Mouse (Mus musculus) thymus, adult 2 months (tissue): ENCODE data around the gene Cbs. TPM values are rescaled to one million over a fixed set of nuclear protein-coding genes. Genes with fewer than 3 reads are reported as not detected.
A peak's percentile ranks its signal among the peaks of the same experiment; 100 is the strongest.

Experiments used
- DNase-seq: peaks from one replicate; pipeline ENCODE4 v3.0.0; 2021
- H3K27ac ChIP-seq: fragments of 200-500 bp; 2 replicates; pipeline ENCODE4 v1.5.1; 2012; ENCODE audit warnings: low read length, control low read depth; ENCODE audit not compliant: control insufficient read depth, insufficient read depth
- H3K27me3 ChIP-seq: fragments of 200-500 bp; 2 replicates; pipeline ENCODE4 v1.6.1; 2012; ENCODE audit warnings: mild to moderate bottlenecking, low read length, moderate library complexity, mixed read lengths; ENCODE audit not compliant: control insufficient read depth, insufficient read depth
- H3K36me3 ChIP-seq: fragments of 200-500 bp; 2 replicates; pipeline ENCODE4 v1.6.1; 2012; ENCODE audit warnings: mild to moderate bottlenecking, low read length, moderate library complexity; ENCODE audit not compliant: control insufficient read depth, insufficient read depth
- H3K4me1 ChIP-seq: fragments of 200-500 bp; replicated peaks from 2 replicates; pipeline ENCODE4 v1.6.1; 2012; ENCODE audit warnings: low read length; ENCODE audit not compliant: control insufficient read depth, insufficient read depth
- H3K4me3 ChIP-seq: fragments of 200-500 bp; 2 replicates; pipeline ENCODE4 v1.5.1; 2012; ENCODE audit warnings: mild to moderate bottlenecking, low read length, control low read depth, moderate library complexity; ENCODE audit not compliant: control insufficient read depth, insufficient read depth
- CTCF ChIP-seq: fragments of 200-500 bp; IDR thresholded peaks from 2 replicates; pipeline ENCODE4 v1.5.1; 2012; ENCODE audit warnings: mild to moderate bottlenecking, control low read depth, low read length, moderate library complexity, borderline replicate concordance; ENCODE audit not compliant: control insufficient read depth, poor library complexity, insufficient read depth; ENCODE audit errors: extremely low read depth
- POLR2A ChIP-seq: fragments of 200-500 bp; IDR thresholded peaks from 2 replicates; pipeline ENCODE4 v1.6.1; 2012; ENCODE audit warnings: mild to moderate bottlenecking, low read length, control low read depth, moderate library complexity; ENCODE audit not compliant: control insufficient read depth, poor library complexity, insufficient read depth; ENCODE audit errors: extremely low read depth
- WGBS: fragments of 180-500 bp; shearing (Covaris S2); methylation state at CpG from one replicate; pipeline ENCODE4 v1.1.7; 2018; 5-methylcytosine and 5-hydroxymethylcytosine counted together
- polyA plus RNA-seq: library from polyadenylated mRNA; depleted of rRNA; stranded (reverse); fragments of >200 nt; gene quantifications from 2 replicates; pipeline ENCODE4 v1.2.3, GENCODE M21; 2012; rRNA removed

Gene Cbs
- polyA plus RNA-seq, 1 experiment, result 1.6 TPM

DNA sequence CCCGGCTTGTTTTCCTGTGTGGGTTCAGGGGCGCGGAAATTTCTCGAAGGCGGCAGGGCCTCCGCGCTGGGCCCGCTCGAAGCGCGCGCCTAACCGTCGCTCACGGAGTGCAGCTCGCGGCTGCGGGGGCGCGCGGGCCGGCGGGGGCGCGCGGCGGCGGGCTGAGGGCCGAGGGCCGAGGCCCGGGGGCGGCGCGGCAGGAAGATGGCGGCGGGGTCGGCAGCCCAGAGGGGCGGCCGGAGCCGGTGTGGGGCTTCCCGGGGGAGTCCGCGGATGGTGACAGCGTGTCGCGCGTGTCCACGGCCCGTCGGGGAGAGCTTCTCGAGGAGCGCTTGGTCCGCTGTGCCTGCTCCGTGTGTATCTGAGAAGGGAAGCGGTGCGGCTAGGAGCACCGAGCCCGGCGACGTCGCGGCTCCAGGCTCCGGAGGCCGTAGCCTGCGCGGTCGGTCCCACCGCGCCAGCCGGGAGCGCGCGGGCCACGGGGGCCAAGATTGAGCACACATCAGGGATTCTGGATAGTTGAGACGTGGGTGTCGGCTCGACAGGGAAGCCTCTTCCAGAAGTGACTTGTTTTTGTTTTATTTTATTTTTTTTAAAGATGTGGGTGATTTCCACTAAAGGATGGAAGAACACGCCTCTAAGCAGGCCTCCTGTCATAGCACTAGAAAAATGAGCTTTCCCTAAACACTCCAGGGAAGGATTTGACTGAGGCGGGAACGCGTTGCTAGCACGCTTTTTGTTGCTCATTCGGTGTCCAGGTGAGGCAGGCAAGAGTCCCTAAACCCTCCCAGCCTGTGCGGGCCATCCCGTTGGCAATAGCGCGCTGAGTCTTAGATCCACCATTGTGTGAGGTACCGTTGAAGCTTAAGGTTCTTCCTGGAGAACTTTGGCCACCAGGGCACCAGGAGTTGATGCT lies 71.6 kb downstream of the Cbs start:
- Histone ChIP-seq H3K27me3 (no peaks in the 10 kb centered on the region), H3K4me1 (peaks cover 13% of the 10 kb centered on the region), H3K27ac (peak overlapping the region; percentile 73), H3K36me3 (no peaks in the 10 kb centered on the region), H3K4me3 (peak overlapping the region; percentile 81)
- DNase-seq, result peak; percentile 81
- under 1% methylated on average over 88 of the region's 88 CpGs for WGBS
- TF ChIP-seq CTCF, result 0 out of 2 replicates have a peak, but pooled peaks have one; percentile 25
- TF ChIP-seq POLR2A, result peak; percentile 74

DNA sequence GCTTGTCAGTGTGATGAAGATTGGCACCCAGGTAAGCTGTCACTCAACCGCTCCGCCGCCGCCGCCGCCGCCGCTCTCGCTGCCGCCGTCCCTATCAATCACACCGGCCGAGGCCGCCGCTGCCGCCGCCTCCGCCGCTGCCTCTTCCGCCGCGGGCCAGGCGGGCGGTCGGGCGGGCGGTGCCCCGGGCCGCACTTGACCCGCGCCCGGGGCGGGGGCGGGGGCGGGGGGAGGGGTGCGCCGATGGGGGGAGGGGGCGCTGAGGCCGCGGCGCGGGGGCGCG lies 72.2 kb downstream of the Cbs start:
- Histone ChIP-seq H3K27me3 (no peaks in the 10 kb centered on the region), H3K27ac (peak overlapping the region; percentile 73; the same call in 1 of the 2 replicates), H3K36me3 (no peaks in the 10 kb centered on the region), H3K4me1 (peaks cover 13% of the 10 kb centered on the region), H3K4me3 (peak overlapping the region; percentile 81)
- TF ChIP-seq POLR2A (no peak), CTCF (no peak)
- no peak for DNase-seq
- 2% methylated on average over 43 of the region's 44 CpGs for WGBS

DNA sequence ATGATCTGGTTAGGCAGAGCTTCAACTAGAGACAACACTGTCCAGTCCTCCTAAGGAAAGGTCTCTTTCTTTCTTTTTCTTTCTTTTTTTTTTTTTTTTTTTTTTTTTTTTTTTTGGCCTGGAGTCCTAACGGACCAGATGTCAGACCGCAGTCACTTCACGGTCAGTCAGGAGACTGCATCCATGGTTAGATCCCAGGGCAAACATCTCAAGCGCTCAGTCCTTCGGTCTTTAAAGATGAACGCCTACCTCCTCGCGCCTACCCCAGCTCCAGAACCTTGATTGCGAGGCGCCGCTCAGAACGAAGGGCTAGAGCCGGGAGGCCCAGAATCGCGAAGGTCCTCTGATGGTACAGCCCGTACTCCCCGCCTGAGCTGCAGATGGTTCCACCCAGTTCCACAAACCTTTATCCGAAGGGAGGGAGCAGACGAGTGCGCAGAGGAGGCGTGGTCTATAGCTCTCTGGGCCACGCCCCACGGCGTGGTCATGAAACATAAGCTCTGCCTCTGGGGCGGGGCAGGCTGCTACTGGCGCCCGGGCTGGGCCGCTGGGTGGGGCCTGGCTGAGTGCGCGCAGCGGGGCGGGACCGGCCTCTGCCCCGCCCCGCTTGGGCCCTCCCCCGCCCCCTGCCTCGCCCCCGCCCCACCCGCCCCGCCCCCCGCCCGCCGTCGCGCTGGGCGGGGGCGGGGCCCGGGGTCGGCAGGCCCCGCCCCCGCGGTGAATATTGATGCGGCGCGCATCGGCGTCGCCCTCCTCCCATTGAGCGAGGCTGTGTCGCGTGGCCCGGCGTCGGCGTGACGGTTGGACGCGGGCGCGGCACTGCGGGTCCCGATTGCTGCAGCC lies 72.8 kb downstream of the Cbs start, which contains the start of gene Pknox1:
Gene Pknox1 (plus strand): TSS at position 720 of the 843 bp plus-strand sequence.
- under 1% methylated on average over 50 of the region's 72 CpGs for WGBS
- H3K36me3 ChIP-seq, result no peaks in the 10 kb centered on the region
- peaks cover 13% of the 10 kb centered on the region for H3K4me1 ChIP-seq
- TF ChIP-seq CTCF (peak; percentile 60; the same call in 1 of the 2 replicates), POLR2A (peak; percentile 46)
- H3K27me3 ChIP-seq, result no peaks in the 10 kb centered on the region
- H3K4me3 ChIP-seq, result peak within 1 kb of the TSS; percentile 81
- peak within 1 kb of the TSS; percentile 73 for H3K27ac ChIP-seq
- peak; percentile 99 for DNase-seq

DNA sequence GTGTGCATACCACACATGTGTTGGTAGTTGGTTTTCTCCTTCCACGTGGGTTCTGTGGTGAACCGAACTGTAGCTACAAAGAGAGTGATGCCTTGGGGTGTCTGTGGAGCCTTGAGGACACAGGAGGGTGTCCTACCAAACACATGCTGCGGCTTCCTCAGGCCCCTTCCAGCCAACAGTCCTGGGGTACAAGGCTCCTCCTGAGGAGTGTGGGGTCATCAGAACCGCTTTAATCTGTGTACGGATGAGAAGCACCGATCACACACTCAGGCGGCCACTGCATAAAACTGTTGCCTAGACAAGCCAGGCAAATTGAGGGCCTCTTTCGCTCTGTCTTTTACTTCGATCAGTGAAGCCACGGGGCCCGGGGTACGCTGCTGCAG lies 73.4 kb downstream of the Cbs start:
- Histone ChIP-seq H3K27me3 (no peaks in the 10 kb centered on the region), H3K4me3 (peak overlapping the region; percentile 55), H3K4me1 (peaks cover 13% of the 10 kb centered on the region), H3K27ac (peak overlapping the region; percentile 55), H3K36me3 (no peaks in the 10 kb centered on the region)
- DNase-seq, result peak; percentile 45
- no peak for TF ChIP-seq CTCF
- 1% methylated on average over 12 of the region's 12 CpGs for WGBS

DNA sequence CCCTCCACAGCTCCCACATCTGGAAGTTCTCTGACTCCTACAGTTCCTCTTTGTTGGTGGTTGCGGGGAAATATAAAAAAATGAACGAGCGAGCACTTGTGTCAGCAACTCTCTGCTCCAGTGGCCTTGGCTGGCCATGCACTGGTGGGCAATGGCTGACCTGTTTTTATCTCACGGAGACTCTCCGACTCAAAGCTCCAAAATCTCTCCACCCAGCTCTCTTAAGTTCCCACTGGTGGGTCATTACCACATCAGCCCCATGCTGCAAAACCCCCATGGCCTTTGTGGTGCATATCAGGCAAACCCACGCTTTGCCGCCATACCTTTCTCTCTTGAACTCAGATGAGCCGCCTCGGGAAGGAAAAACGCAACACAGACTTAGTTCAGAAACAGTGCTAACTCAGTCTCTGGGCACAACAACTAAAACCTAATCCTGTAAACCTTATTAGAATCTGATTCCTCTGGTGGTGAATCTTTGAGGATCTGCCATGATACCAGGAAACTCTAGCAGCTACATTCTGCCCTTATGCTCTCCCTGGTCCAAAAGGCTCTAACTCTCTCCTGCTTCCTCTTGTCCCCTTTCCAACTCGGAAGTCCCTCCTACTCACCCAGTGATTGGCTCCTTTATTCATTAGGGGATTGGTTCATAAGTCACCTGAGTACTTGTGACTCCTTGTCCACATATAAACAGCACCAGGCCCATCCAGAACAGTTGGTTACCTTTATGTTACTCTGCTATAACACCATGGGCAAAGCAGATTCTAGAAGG lies 77.8 kb downstream of the Cbs start:
- TF ChIP-seq POLR2A, result no peak
- no peak for TF ChIP-seq CTCF
- WGBS, result 79% methylated on average over 11 of the region's 11 CpGs
- Histone ChIP-seq H3K36me3 (no peaks in the 10 kb centered on the region), H3K4me1 (peaks cover 23% of the 10 kb centered on the region), H3K4me3 (no peak overlapping the region), H3K27me3 (no peaks in the 10 kb centered on the region), H3K27ac (no peak overlapping the region)
- DNase-seq, result no peak

Other genes starting within 250 kb of the Cbs start
- 36.5 and 39.1 TPM in 2 replicates for gene Wdr4, start 117.3 kb downstream of the Cbs start, polyA plus RNA-seq
- 122 and 128 TPM in 2 replicates for gene Ndufv3, start 117.1 kb downstream of the Cbs start, polyA plus RNA-seq
- 73.6 and 80.5 TPM in 2 replicates for gene Pknox1, start 72.5 kb downstream of the Cbs start, polyA plus RNA-seq
- 102 and 114 TPM in 2 replicates for gene U2af1, start 21.7 kb upstream of the Cbs start, polyA plus RNA-seq
- gene Cryaa, start 40.6 kb upstream of the Cbs start, polyA plus RNA-seq, result 2.2 and 4.9 TPM in 2 replicates
- 36.8 and 42.3 TPM in 2 replicates for gene Sik1, start 218.6 kb upstream of the Cbs start, polyA plus RNA-seq